Mouse (Mus musculus): Measurements from ENCODE around the gene Mast4.

Gene Mast4

GRCm38 (mm10) chr13:102894287-102895234 is 439.7 kb downstream of the Mast4 start:
- DNase-seq (ENCODE audit: low read depth, low spot score): no peak

DNA sequence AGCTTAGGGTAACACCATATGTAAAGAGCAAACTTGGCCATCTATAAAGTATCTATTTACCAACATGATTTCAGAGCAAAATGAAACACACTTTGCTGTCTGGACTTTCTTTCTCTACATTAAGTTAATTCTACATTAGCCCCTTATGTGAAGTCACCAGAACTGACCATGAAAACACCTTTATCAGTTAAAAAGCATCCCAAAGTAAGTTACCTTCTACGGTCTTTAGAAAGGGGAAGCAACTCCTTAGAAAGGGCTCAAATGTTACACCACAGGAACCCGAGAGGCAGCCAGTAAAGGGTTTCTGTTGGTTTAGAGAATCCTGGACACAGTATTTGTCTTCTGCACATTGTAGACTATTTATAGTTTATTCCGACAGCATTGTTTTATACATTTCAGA is 441.5 kb downstream of the Mast4 start:
- no peak for DNase-seq (ENCODE audit: low read depth, low spot score)

DNA sequence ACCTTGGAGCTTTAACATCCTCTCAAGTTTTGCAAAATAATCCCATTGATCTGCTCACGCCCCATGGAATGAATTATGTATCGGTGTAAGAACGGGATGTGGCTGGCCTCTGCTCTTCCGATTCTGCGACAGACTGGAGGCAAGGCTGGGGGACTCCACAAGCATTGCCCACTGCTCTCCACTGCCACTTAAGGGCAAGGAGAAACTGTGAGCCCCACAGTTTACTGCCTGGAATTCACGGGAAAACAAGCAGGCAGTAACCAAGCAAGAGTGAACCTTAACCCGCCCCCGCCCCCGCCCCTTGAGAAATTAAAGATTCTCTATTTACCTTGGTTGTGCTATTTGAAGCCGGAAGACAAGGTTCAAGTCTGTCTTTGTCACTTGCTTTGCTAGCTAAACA is 444.3 kb downstream of the Mast4 start:
- no peak for DNase-seq (ENCODE audit: low read depth, low spot score)

- no peak for DNase-seq (ENCODE audit: low read depth, low spot score)
Measured at GRCm38 (mm10) chr13:102889537-102889936, 444.8 kb downstream of the Mast4 start.

GRCm38 (mm10) chr13:102888895-102889490 is 445.3 kb downstream of the Mast4 start:
- no peak for DNase-seq (ENCODE audit: low read depth, low spot score)

DNA sequence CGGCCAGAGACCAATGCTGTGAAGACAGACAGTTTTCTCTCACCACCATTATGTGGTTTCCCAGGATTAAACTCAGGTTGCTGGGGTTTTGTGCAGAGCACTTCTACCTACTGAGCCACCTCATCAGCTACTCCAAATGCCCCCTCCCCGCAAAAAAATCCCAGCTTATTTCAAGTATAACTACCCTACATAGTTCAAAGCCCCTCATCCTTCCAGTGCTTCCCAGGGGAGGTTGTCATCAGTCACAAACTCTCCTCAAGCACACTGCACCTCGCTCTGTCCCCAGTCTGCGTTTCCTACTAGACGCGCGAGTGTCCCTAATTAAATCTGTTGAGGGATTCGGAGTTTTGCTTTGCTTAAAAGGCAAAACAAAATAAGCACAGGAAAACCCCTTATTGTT is 446.1 kb downstream of the Mast4 start:
- DNase-seq (ENCODE audit: low read depth, low spot score): no peak

DNA sequence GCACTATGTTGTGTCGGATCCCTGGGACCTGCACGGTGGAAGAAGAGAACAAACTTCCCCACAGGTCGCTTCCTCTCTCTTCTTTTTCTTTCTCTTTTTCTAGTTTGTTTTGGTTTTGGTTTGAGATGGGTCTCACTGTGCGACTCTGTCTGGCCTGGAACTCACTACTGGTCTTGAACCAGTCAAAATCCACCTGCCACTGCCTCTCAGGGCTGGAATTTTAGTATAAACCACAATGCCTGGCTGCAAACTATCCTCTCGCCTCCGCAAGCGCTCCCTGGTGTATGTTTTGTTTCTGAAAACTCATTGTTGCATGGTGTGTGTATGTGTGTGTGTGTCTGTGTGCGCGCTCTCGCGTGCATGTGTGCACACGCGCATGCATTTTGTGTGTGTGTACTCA is 446.8 kb downstream of the Mast4 start:
- DNase-seq (ENCODE audit: low read depth, low spot score): no peak

DNA sequence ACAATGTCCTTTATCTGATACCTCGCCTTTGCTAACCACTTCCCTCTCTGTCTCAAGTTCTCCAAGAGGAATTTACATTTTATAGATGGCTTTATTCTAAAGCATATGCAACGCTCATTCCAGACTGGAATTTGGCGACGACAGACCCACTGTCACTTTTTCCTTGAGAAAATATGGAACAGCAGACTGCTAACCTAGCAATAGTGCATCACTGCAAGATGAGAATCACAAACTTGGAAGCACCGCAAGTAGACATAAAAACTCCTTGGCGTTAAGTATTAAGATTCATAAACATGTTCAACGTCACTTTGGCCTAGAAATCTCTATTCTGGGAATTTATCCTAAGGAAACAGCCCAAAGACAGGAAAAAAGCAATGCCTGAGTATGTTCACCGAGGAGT is 447.5 kb downstream of the Mast4 start:
- DNase-seq (ENCODE audit: low read depth, low spot score): no peak

DNA sequence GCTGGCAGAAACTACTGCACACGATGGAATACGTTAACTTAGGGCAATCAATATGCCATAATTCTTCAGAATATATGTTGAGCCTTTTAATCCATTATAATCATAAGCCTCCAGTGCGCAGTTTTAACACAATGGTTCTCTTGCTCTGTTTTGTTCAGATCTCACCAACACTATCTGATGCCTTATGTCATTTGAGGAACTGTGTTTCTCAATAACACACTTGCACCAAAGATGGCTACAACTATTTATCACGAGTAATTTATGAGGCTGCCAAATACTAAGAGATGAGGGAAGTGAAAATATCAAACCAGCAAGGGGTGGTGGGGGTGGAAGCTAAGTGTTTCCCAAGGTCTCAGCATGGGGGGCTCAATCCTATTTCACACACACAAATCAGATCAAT is 448.1 kb downstream of the Mast4 start:
- no peak for DNase-seq (ENCODE audit: low read depth, low spot score)

GRCm38 (mm10) chr13:102880381-102881076 is 453.8 kb downstream of the Mast4 start:
- no peak for DNase-seq (ENCODE audit: low read depth, low spot score)

GRCm38 (mm10) chr13:102878631-102879030 is 455.7 kb downstream of the Mast4 start:
- DNase-seq (ENCODE audit: low read depth, low spot score): no peak

DNA sequence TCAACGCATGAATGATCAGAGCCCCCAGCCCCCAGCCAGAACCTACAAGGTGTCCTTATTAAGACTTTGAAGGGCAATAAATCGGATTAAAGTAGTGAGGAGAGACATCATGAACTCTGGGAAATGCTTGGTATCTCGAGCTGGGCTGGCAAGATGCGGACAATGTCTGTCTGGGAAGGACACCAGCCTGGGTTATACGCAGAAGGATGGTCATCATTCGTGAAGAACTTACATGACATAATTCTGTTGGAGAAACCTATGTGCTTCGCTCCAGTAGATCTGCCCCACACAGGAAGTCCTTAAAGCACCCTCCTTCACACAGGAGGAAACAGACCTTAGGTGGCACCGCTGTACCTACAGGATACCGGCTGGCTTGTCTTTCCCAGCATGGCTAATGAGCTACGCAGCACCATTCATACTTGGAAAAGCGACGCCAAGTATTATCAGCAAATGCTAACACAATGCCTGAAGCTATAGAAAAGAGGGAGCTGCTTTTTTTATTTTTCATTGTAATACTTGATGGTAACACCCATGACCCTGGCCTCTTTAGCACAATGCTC is 456.5 kb downstream of the Mast4 start:
- DNase-seq (ENCODE audit: low read depth, low spot score): no peak

GRCm38 (mm10) chr13:102877154-102877553 is 457.1 kb downstream of the Mast4 start:
- DNase-seq (ENCODE audit: low read depth, low spot score): no peak

GRCm38 (mm10) chr13:102875520-102875919 is 458.8 kb downstream of the Mast4 start:
- no peak for DNase-seq (ENCODE audit: low read depth, low spot score)

GRCm38 (mm10) chr13:102875144-102875476 is 459.2 kb downstream of the Mast4 start:
- no peak for DNase-seq (ENCODE audit: low read depth, low spot score)

DNA sequence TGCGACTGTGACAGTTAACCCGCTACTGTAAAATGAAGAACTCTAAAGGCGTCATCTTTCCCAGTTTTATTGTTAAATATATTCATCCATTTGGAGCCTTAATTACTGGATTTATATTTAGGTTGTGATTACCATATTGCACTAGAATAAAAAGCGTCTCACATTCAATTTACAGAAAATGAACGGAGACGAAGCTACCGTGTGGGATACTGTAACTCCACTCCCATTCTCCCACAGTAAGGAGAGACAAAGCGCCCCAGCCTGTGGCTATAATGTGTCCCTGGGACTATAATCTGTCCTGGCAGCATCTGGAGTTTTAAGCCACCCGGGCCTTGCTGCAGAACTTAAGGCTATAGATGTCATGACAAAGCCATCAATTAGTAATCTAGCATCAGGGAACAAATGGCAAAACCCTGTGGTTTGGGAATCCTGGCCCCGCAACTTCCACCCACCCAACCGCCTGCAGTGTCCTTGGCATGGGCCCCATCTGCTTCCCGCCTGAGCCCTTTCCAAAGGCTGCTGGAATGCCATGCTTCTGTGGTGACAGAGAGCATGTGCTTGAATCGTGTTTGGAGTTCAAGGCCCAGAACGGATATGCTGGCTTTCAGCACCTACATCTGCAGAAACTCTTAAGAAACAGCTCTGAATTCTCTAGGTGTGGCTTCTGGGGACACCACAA is 459.7 kb downstream of the Mast4 start:
- DNase-seq (ENCODE audit: low read depth, low spot score): no peak

GRCm38 (mm10) chr13:102873412-102874016 is 460.8 kb downstream of the Mast4 start:
- DNase-seq (ENCODE audit: low read depth, low spot score): no peak

DNA sequence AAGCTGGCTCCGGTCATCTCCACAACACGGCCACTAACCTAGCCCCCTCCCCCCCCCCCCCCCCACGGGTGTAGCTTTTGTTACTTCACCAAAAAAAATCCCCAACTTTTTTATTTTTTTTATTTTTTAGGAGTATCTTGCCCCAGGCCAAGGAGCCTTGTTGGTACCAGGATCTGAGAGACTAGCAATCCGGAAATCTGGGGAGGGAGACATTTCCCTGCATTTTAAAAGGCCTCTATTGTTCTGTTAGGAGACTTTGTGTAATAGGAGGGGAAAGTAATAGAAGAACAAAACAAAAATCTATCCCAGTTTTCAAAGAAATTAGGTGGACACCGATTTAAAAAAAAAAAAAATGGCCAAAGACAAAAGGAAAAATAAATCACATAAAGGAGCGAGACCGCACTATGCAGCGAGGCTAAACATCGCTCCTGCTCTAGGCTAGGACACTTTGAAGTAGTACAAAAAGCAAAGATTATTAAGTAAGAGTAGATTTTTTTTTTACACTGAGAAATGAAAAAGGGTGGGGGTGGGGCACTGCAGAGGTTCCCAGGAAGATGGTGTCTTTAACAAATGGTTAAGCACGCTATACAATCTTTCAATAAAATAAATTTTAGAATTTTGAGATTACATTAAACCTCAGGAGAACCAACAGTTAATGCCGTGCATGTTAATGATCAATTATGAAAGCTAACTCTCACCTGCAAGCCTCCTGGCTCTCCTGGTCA is 462.8 kb downstream of the Mast4 start:
- no peak for DNase-seq (ENCODE audit: low read depth, low spot score)

GRCm38 (mm10) chr13:102869541-102869940 is 464.8 kb downstream of the Mast4 start:
- no peak for DNase-seq (ENCODE audit: low read depth, low spot score)

DNA sequence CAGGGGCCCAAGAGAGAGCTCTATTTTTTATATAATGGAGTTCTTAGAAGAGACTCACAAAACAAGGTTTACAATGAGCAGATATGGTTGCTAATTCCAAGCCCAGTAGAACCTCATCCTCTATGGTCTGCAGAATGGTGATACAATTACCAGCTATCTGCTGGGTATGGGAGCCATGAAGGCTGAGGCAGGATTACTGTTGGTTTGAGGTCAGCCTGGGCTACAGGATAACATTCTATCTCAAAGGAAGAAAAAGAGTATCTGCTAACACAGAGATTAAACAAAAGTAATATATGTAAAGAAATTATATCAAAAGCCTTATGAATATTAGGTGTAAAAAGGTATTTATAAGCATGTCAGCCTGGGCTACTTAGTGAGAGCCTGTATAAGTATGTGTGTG is 467.5 kb downstream of the Mast4 start:
- DNase-seq (ENCODE audit: low read depth, low spot score): no peak

Data from retina, postnatal 7 days (tissue).